Mouse (Mus musculus): Measurements from ENCODE around the gene Pdgfa. TPM values are rescaled to one million over a fixed set of nuclear protein-coding genes. Genes with fewer than 3 reads are reported as not detected.

The Pdgfa gene
- polyA plus RNA-seq, 1 experiment from 2014 or later = 53.3 TPM

DNA sequence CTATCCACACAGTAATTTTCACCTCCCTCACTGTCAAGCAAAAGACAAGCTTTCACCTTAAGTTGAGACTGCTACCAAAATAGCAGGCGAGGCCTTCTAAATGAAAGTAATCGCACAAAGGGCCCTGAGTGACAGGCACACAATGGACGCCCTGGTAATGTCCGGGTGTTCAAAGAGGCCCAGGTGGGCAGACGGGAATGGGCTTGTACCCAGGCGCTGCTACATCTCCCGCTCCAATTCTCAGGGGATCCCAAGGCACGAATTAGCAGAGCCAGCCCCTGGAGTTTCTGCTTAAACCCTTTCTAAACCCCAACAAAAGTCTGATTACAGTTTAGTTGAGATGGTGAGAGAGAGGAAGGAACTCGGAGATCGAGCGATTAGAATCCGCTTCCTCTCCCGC is 65.3 kb downstream of the Pdgfa start:
- WGBS = 29% methylated on average over 13 of the region's 13 CpGs
- Histone ChIP-seq H3K4me3 (ENCODE audit: control insufficient read depth in 1 of 2, insufficient read depth in 1 of 2, low read depth in 1 of 2, low read length in 2 of 2) (no peak overlapping the region), H3K36me3 (ENCODE audit: control insufficient read depth, insufficient read depth, low read length) (no peaks in the 10 kb centered on the region), H3K27ac (replicated peaks in 1 of 2; ENCODE audit: control insufficient read depth in 1 of 2, insufficient read depth in 1 of 2, low read depth in 2 of 2, low read length in 2 of 2) (no peak overlapping the region), H3K27me3 (ENCODE audit: control insufficient read depth, insufficient read depth, low read length) (peaks cover 4% of the 10 kb centered on the region; the same call in 1 of the 2 replicates), H3K4me2 (ENCODE audit: low read length) (no peak overlapping the region), H3K4me1 (ENCODE audit: control insufficient read depth in 2 of 2, insufficient read depth in 2 of 2, low read length in 2 of 2) (peaks cover 16 to 24% of the 10 kb centered on the region in 2 experiments), H3K9me3 (ENCODE audit: control insufficient read depth, low read length) (no peaks in the 10 kb centered on the region), H3K9ac (ENCODE audit: low read length) (no peak overlapping the region)
- no peak for ATAC-seq (ENCODE audit: insufficient number of reproducible peaks, insufficient read depth, low FRiP score, low read depth)

DNA sequence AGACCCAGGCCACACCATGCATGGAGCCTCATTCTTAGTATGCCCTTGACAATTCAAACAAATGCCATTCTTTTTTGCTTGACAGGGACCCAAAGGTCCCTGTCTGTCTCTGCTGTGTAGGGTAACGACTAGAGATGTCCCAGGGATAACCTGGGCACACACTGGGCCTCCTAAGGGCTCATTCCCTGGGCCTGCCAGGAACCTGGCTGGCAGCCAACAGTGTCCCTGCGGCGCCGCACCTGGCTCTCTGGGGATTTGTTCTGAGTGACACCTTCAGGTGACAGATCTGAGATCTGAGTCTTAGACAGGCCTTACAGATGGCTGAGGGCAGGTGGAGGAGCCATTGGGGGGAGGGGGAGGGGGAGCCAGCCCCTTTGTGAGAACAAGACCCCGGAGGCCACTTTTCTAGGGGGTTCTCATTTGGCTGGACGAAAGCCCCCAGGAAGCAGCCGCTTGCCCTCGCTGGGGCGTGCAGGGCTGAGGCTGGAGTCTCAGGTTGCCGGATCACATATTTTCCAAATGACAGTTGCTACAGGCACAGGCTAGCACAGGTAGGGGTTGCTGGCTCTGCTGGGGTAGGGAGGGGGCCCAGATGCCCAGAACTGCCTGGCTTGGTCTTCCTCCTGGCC is 67.2 kb downstream of the Pdgfa start:
- H3K9ac ChIP-seq (ENCODE audit: low read length) = no peak overlapping the region
- H3K27ac ChIP-seq (replicated peaks in 1 of 2; ENCODE audit: control insufficient read depth in 1 of 2, insufficient read depth in 1 of 2, low read depth in 2 of 2, low read length in 2 of 2) = no peak overlapping the region
- peaks cover 16 to 24% of the 10 kb centered on the region in 2 experiments for H3K4me1 ChIP-seq (ENCODE audit: control insufficient read depth in 2 of 2, insufficient read depth in 2 of 2, low read length in 2 of 2)
- H3K4me2 ChIP-seq (ENCODE audit: low read length) = no peak overlapping the region
- no peaks in the 10 kb centered on the region for H3K9me3 ChIP-seq (ENCODE audit: control insufficient read depth, low read length)
- H3K36me3 ChIP-seq (ENCODE audit: control insufficient read depth, insufficient read depth, low read length) = no peaks in the 10 kb centered on the region
- 57% methylated on average over 10 of the region's 10 CpGs for WGBS
- H3K4me3 ChIP-seq (ENCODE audit: control insufficient read depth in 1 of 2, insufficient read depth in 1 of 2, low read depth in 1 of 2, low read length in 2 of 2) = no peak overlapping the region
- ATAC-seq (ENCODE audit: insufficient number of reproducible peaks, insufficient read depth, low FRiP score, low read depth) = no peak
- 0 out of 2 replicates have a peak, but pooled peaks cover 4% of the 10 kb centered on the region for H3K27me3 ChIP-seq (ENCODE audit: control insufficient read depth, insufficient read depth, low read length)

Other genes with a start within 250 kb of the Pdgfa start
- 7.7 and 8.7 TPM in 2 replicates for gene Fam20c, start 242.9 kb downstream of the Pdgfa start, polyA plus RNA-seq (2014; fragmentation: Nextera tagmentation; extraction: Ambion mirVana)
- gene Gm5294, start 177.3 kb downstream of the Pdgfa start, polyA plus RNA-seq (2014; fragmentation: Nextera tagmentation; extraction: Ambion mirVana) = not detected in 2 replicates
- gene Prkar1b, start 152.6 kb upstream of the Pdgfa start, polyA plus RNA-seq (2014; fragmentation: Nextera tagmentation; extraction: Ambion mirVana) = 9.5 and 9.9 TPM in 2 replicates
- 6.4 and 6.5 TPM in 2 replicates for gene Dnaaf5, start 152.9 kb upstream of the Pdgfa start, polyA plus RNA-seq (2014; fragmentation: Nextera tagmentation; extraction: Ambion mirVana)
- gene Sun1, start 203.3 kb upstream of the Pdgfa start, polyA plus RNA-seq (2014; fragmentation: Nextera tagmentation; extraction: Ambion mirVana) = 39.6 and 41.4 TPM in 2 replicates

All from heart, embryonic 14.5 days (tissue).